Mouse (Mus musculus) CD4-positive, CD25-positive, alpha-beta regulatory T cell, adult 4 months (primary cell): ENCODE measurements around the gene Ldb2. TPM values are rescaled to one million over a fixed set of nuclear protein-coding genes. Genes with fewer than 3 reads are reported as not detected.

ENCODE experiments used
- ATAC-seq: one replicate; pipeline ENCODE4 v1.8.0; 2017
- polyA plus RNA-seq, 2 experiments: library from polyadenylated mRNA; unstranded; fragments of 100-300 nt; shearing (Covaris generic); gene quantifications; one replicate each; pipeline ENCODE4 v1.2.1; 2017

Ldb2 gene
- polyA plus RNA-seq, result not detected

DNA sequence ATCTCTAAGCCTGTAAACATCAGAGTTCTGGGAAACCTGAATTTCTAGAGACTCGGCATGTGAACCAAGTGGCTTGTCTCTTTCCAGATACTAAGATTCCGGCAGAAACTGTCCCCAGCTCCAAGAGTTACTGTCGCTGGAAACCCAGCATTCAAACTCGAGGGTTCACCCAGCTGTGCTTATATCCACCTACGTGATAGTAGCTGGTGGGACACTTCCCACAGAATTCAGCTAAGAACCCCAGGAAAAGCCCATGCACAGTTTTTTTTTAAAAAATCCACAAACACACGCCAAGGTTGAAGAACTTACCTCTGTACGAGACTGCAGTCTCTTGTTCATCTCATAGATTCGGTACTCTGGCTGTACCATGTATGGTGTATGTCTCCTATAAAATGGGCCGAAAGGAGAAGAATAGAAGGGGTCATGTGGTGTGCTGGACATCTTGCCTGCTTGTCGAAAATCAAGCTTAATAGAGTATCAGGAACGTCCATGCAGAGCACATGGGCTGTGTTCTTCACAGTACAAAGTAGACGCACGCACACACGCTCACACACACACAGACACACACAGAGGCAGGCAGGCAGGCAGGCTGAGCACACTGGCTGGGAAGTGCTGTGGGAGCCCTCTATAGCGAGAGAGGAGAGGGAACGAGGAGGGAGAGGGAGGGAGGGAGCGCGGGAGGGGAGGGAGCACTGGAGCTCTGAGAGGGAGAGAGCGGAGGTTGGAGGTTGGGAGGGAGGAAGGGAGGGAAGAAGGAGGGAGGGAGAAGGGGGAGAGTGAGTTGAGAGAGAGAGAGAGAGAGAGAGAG is at the start of gene Ldb2:
Ldb2 (minus strand) TSS at position 628 of the 808 bp plus-strand sequence.
- no peak for ATAC-seq

DNA sequence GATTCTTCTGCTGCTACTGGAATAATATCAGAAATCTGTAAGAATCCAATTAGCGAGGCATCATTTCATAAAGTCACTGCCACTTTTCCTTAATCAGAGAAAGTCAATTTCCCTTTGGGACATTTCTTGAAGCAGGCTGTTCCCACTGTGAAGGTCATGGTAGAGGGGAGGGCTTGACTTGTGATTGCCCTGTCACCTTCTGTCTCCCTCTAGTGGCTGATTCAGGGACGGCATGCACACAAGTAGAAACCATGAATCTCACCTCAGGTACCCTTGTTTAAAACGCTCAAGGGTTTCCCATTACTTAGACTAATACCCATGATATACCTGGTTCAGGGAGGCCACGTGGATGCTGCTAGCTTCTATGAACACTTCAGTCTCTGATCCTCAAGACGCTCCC is 31.8 kb upstream of the Ldb2 start:
- ATAC-seq, result no peak

DNA sequence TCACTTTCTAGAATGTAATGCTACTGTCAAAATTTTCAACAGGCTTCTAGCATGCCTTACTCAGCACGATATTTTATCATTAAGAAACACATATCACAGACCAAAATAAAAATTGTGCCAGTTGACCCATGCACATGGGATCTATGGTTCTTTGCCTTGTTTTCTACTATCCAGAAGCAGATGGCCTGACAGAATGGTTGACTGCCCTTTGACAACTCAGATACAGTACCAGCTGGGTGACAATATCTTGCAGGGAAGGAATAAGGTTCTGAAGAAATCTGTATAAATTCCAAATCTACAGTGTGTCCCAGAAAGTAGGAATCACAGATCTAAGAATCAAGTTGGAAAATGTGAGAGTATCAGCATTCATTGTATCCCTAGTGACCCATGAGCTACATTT is 16.0 kb upstream of the Ldb2 start:
- ATAC-seq, result no peak

DNA sequence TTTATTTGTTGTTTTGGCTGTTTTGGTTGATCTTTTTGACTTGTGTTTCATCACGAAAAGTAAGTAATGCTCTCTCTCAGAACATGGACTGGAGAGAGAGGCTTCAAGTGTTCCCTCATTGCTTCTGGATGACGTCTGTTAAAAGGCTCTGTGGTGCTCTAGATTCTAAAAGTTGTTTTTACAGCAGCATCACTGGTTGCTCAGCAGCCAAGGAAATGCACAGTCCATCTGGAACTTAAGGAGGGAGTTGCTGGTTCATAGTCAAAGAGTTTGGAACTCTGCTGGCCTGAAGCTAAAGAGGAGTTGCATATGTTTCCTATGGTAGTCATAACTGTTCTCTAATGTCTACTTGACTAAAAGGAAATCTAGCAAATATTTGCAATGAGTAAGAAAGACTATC is 6.5 kb upstream of the Ldb2 start:
- no peak for ATAC-seq

DNA sequence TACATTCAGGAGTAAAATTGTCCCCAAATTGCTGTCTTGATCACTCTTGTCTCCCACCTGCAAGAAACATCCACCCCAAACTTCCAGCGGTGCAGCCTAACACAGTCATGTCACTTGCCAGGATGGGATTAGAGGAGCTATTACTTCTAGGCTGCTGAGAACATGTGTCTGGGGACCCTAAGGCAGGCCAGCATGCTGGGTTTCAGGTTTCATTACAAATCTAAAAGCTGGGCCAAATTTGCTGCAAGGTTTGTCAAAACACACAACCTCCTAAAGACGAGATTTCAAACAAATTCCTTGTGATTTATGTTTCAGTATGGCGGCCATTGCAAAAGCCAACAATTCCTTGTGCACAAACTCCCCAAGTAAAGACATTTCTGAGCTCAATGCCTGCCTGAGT is 1.6 kb upstream of the Ldb2 start:
- no peak for ATAC-seq

DNA sequence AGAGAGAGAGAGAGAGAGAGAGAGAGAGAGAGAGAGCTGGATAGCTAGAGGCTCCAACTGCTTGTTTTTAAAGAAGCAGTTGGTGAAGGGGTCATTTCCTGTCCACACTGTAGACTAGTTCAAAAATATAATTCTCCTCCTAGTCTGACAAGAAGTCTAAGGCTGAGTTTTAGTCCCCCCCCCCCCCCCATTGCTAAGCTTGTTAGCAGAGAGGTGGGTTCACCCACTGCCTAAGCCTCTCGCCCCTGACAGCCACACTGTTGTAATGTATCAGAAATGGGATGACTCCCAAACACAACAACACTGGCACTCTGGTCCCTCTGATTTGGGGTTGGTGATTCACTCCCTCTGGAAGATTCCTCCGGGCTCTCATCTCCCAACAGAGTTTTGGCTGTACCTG is 381 bp upstream of the Ldb2 start:
- ATAC-seq, result no peak

DNA sequence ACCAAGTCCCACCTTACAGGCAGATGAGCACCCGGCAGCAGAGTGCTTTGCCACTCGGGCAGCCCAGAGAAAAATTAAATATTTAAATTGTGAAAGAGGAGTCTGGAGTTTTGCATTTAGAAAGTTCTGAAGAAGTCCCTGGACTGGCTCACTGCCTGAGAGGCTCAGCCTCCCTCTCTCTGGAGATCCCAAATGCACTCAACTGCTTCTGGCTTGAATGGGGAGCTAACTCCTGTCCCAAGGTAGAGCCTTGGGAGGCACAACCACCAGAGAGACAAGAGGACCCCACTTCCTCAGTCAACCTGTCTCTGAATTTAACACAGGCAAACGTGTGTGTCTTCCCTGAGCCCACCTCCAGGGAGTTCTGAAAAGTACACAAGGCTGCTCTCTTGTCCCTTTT is 987 bp downstream of the Ldb2 start:
- no peak for ATAC-seq

DNA sequence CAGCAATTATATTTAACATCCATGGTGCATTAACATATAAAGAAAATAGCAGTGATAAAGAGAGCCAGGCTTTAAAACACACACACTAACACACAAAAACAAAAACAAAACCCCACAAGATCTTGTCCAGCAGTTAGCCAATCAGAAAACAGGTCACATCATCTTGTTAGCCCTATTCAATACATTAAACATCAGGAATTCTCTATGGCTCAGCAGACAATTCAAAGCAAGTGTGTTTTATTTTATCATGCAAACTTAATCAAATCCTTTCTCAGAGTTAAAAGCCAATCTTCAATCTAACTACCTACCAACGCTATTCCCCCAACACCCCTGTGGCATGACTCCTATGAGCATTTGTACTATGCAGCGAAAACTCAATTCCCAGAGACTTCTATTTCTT is 1.4 kb downstream of the Ldb2 start:
- ATAC-seq, result no peak

DNA sequence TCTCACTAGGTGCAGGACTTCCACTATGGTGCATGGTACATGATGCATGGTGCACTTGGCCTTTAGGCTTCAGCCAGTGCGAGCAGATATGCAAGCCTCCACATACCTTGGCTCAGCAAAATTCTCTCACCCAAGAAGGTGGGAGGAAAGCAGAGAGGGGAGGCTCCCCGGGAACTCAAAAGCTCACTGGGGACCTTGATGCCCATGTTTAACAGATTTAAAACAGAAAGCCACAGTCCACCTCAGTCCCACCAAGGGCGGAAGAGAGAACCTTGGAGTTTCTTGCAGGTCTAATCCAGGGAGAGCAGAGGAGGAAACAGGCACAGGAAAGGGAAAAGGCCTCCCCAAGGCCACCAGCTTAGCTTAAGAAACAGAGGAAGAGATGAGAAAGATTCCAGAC is 14.9 kb downstream of the Ldb2 start:
- ATAC-seq, result no peak

DNA sequence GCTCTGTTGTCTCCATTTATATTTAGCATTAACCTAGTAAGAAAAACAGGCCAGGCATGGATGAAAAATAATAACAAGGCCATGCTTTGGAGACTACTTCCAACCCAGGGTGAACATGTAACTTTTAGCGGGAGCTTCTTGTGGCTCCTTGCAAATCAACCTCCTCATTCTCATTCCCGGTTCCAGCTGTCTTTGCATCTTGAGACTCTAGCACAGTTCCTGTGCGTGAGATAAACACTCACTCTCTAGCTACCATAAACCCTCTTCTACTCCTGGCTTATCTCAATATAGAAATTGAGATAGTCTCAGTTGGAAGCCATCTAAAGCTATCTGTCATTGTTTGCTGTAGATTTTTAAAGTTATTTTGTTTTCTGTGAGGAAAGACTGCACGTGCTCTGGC is 20.1 kb downstream of the Ldb2 start:
- no peak for ATAC-seq

DNA sequence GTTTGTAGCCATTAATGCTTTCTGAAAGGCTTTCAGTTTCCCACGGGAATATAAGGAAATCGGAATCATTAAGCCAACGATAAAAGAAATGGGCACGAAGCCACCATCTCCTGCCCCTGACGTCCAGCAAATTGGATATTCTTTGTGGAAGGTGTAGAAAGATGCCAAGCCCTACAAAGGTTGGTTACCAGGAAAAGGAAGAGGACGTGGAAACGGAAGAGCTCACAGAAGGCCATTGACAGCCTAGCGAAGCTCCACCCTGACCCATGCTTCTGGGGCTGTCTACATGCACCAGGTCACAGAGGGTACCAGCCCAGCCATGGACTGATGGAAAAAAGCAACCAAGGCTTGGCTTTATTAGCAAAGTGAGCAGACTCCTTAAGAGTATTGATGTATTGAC is 31.0 kb downstream of the Ldb2 start:
- ATAC-seq, result no peak

DNA sequence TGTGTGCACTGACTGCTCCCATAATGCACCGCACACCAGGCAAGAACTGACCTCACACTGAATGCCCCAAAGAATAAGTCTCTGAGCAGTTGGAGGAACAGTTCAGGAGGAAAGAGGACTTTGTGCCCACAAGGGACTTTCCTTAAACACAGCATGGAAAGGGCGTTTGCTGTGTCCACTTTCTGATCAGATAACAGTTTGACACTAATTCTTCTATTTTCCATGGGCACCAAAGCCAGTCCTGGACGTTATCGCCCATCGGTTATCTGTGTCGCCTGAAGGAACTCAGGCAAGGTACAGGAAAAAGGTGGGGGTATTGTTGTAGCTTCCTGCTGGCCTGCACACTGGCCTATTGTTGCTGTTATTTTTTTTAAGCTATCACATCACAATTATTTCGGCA is 34.6 kb downstream of the Ldb2 start:
- ATAC-seq, result no peak

DNA sequence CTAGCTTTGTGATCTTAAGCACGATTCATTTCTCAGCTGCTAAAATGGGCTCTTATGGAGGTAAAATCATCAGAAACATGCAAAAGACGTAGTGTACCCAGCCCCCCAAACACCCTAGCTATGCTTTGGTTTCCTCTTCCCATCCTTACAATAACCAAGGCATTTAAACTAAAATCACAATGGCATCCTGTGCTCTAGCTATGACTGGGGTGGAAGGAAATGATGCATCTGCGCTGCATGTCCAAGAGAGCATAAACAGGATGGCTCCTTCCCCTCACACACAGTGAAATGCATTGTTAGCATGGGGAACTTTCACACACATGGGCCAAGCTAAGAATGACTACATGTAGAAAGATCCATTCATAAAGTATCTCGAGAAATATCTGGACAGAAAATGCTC is 40.3 kb downstream of the Ldb2 start:
- ATAC-seq, result no peak

DNA sequence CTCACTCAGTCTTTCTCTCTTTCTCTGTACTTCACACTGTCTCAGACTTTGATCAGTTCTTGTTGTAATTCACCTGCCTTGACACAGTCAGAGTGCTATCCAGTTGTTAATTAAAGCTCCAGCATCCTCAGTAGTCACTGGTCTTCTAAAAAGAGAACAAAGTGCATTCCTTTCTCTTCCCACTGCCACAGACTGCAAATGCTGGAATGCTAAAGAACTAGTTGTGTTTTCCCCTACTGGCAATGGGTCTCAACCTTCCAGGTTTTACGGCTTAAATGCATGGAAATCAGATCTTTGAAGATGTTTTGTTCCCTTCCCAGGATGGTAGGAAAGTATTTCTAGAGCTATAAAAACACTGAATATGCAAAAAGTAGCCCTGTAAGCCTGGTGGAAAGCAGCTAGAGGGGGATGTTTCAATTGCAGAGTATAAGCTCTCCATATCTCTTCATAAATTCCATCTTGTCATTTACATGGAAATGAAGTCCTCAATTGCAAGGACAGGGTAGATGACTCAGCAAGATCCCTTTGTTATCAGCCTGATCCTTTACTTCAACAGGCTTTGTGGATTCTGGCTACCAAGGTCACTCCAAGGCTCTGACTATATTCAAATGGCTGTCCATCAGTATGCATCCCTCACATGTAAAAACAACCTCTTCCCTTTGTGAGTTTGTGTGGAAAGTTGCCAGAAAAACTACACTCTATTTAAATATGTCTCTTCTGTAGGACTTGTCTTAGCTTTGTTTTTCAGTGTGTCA is 45.1 kb downstream of the Ldb2 start:
- no peak for ATAC-seq

DNA sequence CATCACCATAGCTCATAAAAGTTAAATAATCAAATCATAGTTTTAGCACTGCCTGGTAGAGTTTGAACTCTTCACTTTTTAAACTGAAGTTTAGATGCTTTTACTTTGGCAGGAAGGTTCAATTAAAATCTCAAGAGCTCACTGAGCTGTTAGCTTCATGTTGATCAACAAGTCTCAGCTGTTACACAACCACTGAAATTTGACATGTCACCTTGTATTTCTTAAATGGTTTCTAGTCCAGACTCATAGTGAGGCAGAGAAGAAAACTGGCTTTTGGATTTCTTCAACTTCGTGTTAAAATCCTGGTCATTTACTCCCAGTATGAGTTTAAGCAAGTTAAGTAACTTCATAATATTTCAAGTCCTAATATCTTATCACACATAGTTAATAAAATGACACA is 53.8 kb downstream of the Ldb2 start:
- ATAC-seq, result no peak

DNA sequence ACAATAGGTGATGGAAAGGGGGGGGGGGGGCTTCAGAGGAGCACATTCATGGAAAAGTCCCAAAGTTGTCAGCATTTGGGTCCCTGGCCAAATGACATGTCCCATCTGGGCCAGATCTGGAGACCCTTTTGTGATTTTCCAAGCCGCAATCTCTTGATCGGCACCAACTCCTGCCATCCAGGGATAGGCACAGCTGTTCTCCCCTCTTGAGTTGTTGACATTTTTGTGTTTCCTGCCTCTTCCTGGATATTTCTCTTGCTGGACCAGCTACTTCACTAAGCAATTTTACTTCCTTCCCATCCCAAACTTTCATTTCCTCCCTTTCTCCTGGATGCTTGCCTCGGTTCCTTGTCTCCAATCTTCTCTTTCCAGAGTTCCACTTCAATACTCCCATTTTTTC is 63.1 kb downstream of the Ldb2 start:
- no peak for ATAC-seq

DNA sequence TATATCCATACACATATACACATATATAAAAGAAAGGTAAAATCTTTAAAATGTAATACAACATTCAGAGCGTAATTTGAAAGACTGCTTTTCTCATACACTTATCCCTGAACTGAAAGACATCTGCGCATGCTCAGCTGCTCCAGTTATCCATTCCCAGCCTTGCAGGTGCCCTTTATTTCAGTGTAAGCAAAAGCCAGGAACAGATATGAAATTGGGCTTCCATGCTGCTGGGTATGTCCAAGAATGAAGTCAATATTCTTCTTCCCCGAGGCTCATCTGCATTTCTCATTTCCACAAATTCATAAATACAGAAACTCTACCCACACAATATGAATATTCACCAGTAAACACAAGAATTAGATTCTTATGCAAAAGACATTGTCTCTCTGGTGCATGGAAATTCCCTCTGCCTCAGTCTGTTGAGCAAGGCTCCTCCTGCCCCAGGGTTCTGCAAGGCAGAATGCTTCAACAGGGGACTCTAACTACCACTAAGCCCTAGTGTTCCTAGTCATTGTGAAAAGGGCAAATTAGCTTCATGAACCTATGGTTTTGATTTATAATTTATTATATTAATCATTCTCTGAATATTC is 65.3 kb downstream of the Ldb2 start:
- ATAC-seq, result no peak

DNA sequence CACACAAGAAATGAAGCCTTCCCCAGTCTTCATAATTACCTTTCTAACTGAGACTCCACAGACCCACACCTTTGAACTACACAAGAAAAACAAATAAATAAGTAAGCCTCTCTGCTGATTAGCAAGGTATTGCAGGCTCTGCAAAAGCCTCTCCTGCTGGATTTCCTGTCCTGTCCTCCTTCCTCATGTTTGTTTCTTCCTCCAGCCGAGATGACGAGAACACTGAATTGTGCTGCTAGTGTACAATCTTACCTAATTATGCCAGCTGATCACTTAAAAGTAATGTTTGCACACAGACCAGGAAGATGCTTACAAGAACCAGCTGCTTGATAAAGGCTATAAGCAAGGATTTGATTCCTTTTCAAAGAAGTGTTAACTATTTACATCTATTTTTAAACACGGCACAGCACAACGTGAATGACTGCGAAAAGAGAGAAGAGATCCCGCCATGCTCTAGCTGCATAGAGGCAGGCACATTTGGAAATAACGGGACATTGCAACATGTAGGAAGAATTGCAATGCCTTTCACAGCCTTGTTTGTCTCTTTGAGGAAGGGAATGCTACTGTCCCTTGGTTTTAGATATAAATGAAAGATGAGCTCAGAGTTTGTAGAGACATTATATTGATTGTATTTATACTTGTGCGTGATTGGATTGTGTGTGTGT is 69.7 kb downstream of the Ldb2 start:
- ATAC-seq, result no peak

DNA sequence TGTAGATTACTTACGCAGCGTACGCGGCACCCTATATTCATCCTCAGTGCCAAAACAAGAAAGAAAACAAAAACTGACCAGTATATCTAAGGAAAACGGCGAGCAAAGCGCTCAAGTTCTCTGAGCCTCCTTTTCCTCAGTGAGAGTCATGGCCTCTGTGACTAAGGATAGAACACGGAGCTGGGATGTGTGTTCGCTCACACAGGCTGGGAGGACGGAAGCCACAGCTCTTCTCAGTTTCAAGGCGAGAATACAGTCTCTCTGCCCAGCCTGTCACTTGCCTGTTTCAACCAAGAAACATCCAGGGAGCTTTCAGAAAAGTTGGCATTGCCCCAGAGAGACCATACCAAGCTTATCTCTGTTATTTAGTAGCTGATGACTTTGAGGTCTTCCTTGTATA is 71.5 kb downstream of the Ldb2 start:
- no peak for ATAC-seq

DNA sequence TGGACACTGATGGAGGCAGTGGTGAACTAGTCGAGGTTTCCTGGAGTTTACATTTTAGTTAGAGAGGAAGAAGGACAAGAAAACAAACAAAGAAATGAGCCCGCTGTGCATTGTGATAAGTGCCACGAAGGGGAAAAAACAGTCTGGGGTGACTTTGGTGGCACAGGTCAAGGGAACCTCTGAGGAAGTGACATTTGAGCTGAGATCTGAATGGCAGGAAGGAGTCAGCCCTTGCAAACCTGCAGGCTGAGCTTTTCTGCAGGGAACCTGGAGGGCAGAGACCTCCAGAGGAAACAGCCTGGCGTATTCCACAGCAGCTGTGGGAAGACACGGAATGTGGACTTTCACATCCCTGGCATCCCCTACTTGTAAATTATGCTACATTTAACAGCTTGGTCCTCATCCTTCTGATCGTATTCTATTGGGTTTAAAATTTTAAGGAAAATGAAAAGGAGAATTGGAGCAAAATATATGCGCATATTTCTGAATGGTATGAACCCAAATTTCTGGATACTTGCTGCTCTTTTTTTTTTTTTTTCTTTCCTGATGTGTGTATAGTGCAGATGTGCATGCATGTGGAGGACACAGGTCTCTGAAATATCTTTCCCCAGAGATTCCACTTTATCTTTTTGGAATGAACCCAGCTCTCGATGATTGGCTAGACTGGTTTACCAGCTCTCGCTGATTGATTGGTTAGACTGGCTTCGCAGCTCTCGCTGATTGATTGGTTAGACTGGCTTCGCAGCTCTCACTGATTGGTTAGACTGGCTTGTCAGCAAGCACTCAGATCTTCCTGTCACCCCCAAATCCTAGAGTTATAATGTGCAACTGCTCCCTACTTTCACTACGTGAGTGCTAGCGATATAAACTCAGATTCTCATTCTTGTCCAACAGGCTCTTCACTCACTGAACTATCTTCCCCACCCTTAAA is 72.7 kb downstream of the Ldb2 start:
- no peak for ATAC-seq

DNA sequence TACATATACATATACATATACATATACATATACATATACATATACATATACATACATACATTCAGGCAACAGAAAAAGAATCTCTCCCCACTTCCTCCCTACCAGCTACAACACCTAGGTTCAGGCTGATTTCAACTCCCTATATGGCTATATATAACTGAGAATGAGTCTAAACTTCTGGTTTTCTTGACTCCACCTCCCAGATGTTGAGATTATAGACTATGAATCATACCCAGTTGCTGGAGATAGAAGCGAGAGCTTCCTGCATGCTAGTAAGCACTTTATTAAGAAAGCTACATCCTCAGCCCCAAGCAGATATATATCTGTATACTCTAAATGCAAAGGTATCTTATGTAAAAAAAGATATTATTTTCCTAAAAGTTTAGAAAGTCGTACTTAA is 74.0 kb downstream of the Ldb2 start:
- no peak for ATAC-seq

DNA sequence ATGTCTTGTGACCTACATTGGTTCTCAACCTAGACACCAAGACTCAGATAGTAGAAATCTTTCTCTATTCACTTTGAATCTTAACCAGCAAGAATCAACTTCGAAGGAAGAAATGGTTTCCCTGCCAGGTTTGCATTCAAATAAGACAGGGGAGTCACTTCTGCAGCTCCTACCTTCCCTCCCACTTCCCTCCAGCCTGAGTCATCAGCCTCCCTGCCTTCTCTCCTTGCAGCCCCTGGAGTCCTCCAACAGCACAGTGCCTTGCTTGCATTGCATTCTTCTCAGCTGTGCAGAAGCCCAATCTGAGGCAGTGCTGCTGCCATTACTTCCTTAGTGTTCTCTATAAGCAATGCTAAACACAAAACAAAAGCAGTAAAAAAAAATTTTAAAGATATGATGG is 79.6 kb downstream of the Ldb2 start:
- ATAC-seq, result no peak
